Mouse (Mus musculus) gastrocnemius, postnatal 4 days (tissue): ENCODE results near the gene Trmt1. TPM values are rescaled to one million over a fixed set of nuclear protein-coding genes. Genes with fewer than 3 reads are reported as not detected.
"Not testable (repeated sequence)": the region's sequence is repeated elsewhere in the genome, so short reads cannot be mapped to it uniquely, and the experiment has no call there.

ENCODE experiments used
- DNase-seq, 2 experiments: peaks; one replicate each; pipeline ENCODE4 v3.0.0; 2021 to 2022; ENCODE audit warnings: low spot score in 2 of 2, mixed read lengths in 2 of 2
- total RNA-seq, 2 experiments: library from RNA; stranded (reverse); gene quantifications; 2 replicates each; pipeline ENCODE4 v1.2.3; 2021

Gene Trmt1
- total RNA-seq, 2 experiments from 2014 or later, result 50.5 to 53.8 TPM

DNA sequence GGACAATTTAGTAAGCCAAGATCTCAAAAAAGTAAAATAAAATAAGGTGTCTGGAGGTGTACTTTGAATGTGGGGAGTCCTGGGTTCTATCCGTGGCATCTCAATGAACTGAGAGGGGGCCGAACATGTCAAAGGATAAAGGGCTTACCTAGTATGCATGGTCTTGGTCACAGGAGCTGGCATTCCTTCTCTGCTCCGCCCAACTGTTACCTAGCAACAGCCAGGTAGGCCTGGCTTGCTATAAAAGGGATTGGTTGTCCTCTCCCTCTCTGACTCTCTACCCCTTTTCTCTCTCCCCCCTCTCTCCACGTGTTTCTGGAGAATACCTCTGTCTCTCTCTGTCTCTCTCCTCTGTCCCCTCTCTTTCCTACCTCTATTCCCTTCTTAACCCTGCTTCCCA, 28.4 kb upstream of the Trmt1 start:
- no peak for DNase-seq

DNA sequence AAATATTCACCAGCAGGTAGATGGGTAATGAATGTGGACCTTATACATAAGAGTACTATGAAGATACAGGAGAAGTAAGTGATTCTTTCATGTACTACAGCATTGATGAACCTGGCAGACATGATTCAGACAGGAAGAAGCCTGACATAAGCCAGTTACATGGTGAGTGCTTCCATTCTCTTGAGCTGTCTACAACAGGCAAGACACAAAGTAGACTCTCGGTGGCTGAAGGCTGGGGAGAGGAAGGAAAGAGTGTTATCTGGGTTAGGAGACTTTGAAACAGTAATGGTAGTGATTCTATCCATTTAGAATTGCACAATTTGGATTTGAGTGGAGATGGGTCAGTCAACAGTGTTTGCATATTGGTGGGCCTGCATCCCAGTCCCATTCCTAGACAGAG, 27.2 kb upstream of the Trmt1 start:
- no peak for DNase-seq

DNA sequence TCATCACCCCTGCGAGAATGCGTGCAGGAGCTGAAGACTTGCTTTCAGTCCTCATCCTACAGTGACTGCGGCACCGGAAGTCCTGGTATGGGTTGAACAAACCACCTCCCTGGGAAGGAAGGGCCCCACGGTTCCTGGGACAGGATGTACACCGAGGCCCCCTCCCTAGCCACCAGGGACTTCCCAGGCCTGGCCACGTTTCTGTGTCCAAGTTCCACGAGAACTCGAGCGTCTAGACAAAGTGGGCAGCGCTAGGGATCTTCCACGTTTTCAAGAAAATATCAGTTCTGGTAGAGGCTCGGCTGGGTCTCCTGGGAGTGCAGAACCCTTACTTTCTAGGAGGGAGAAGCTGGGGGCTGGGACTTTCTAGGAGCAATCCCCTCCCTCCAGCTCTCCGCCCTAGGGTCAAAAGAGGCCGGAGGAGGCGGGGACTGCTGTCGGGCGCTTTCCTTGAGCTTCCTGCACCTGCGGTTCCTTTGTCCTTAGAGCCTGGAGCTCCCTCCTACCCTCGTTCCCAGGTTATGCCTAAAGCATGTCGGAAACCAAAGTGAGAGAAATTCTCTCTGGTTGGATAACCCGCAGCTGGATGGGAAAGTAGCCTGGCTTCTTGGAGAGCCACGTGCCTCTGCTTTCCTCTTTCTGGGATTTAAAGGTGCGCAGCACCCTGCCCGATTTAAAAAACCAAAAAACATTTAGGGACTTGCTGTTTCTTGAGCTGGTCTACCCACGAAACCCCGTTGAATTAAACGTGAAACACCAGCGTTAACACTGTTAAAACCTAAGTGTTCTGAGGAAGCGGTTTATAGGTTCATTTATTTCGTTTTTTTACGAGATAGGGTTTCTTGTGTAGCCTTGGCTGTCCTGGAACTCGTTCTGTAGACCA, 25.9 kb upstream of the Trmt1 start:
- DNase-seq, result peak in 1 of 2 experiments; percentile 52

DNA sequence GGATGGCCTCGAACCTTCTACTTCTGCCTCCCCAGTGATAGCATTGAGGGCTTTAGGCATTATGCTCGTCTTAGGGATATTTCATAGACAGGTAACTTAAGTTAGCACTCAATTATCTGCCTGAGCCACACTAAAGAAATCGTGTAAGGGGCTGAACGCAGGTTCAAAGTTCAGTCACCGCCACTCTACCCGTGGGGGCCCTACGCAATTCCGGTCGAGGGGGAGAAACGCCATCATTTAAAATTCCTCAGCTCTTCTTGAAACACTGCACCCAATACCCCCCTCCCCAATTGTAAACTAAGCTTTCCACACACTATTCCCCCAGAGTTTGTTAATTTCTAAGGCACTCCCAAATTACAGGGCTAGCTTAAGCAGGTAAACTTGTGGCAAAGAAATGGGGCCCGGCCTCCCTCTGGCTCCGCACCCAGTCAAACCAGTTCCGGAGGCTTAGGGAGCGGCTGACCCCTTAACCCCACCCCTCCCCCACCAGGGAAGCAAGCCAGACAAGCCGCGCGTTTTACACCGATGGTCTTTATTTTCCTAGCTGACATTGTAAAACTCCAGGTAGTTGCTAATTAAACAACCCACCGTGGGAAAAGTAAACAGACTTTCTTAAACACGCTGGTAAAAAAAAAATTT, 25.2 kb upstream of the Trmt1 start:
- DNase-seq, result no peak

DNA sequence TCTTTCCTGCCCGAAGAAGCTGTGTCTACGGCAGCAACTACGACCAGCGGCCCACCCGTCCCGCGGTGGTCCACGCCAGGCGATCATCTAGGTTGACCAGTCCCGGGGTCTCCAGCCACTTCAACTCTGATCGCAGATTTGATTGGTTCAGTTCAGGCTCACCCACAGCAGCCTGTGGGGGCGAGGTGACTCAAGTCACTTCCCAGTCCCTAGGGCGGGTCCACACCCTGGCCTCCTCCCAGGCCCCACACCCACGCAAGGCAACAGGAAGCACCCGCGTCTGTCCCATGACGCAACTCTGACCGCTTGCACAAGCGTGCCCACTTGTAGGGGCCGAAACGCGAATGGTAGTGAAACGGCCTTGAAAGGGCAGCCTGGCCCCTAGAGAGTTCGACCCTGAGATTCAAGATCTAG, 24.6 kb upstream of the Trmt1 start:
- DNase-seq, result peak; percentile 60 to 84

DNA sequence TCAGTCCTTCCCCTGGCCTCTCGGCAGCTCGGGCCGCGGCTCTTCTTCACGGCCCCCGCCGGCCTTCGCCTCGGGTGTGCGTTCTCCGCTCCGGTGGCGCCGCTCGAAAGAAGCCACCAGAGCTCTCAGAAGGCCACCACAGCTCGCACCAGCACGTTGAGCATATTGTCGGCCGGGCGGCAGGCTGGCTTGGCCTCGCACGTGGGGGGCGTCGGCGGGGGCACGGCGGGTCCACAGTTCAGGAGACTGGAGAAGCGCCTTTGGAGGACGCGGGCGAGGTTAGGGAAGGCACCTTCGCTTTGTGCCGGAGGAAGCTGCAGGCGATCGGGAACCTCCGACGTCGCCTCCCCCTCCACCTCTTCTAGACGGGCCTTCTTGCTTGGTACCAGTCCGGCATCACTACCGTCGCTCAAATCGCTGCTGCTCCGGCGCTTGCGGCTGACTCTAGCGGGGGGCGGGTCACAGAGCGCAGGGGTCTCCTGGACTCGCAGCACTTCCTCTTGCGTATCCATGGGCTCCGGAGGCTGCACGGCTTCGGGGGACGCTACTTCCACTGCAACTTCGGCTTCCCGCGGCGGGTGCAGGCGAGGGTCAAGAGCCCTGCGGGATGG, 24.0 kb upstream of the Trmt1 start:
- DNase-seq, result peak in 1 of 2 experiments; percentile 62

DNA sequence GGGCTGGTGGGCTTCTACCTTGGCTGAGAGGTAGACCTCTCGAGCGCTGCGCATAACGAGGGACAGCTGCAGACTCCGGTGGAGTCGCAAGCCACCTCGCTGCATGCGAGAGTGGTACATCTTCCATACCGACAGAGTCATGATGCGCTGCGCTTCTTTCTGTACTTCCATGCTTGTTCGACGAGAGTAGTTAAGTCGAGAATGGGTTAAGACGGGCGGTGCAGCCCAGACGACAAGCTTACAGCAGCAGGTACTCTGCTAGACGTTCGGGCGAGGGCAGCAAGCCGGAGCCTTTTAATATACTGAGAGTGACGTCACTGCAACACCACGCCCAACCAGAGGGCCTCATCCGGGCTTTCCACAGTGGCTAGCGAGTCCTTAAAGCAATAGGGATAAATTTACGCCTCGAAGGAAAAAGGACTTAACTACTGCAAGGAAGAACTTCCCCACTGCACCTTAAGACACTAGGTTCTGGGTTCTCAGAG, 23.5 kb upstream of the Trmt1 start, which contains the start of gene Ier2:
Ier2 (minus strand) TSS at position 272 of the 485 bp plus-strand sequence.
- peak; percentile 80 to 91 for DNase-seq

DNA sequence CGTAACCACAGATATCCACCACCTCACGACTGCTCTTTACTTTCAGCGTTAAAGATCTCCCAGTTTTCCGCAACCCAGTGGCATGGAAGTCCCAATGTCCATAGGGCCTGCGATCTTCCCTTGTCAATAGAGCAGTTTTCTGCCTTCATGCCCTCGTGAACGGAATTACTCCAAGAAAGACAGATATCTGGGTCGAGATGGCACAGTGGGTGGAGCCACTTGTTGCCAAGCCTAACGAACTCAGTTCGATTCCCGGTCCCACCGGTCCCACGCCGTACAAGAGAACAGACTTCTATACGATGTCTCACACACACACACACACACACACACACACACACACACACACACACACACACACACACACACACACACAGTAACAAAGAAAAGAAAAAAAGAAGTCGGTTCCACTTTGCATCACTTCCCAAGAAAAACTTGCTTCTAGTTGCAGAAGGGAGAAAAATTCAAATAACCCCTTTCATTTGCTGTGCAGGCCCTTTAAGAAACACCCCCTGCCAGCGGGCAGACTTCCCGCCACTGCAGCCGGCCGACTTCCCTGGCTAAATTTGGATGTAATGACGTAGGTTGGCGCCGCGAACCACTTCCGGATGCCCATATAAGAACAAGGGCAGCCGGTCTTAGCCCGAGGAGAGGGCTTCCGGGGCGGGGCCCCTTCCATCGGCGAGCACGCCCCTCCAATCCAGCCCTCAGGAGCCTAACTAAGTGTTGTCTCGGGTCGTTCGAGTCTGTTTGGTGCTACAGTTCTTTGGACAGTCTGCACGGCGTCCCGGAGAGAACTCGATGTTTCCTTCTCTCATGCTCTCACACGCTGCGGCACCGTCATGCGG, 22.4 kb upstream of the Trmt1 start:
- peak; percentile 95 to 97 for DNase-seq

DNA sequence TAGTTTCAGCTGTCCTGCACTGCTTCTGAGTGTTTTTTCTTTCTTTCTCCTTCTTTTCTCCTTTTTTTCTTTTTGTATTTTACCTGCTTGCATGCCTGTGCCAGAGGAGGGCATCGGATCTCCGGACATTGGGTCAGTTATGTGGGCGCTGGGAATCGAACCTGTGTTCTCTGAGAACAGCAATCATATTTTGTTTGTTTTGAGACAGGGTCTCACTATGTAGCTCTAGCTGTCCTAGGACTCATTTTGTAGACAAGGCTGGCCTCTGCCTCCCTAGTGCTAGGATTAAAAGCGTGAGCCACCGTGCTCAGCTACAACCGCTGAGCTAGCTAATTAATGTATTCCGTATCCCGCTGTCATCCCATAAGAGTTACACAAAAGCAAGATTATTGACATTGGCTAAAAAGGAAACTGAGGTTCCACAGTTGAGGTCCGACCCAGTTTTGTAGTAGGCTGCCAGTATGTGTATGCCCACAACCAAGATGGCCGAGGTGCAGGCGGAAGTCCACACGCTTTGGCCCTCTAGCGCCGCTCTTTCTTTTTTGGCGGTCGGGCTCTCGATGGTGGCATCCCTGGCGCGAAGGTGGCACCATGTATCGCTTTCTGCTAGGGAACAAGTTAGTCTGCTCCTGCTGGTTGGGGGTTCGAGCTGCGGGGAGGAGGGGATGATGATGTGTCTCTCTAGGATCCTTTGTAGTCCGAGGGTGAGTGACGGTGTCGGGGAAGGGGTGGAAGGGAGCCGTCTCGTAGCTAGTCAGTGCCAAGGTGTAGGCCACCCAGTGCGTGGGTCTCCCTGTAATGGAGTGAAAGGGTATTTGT, 21.3 kb upstream of the Trmt1 start:
- DNase-seq, result peak; percentile 59 to 78

DNA sequence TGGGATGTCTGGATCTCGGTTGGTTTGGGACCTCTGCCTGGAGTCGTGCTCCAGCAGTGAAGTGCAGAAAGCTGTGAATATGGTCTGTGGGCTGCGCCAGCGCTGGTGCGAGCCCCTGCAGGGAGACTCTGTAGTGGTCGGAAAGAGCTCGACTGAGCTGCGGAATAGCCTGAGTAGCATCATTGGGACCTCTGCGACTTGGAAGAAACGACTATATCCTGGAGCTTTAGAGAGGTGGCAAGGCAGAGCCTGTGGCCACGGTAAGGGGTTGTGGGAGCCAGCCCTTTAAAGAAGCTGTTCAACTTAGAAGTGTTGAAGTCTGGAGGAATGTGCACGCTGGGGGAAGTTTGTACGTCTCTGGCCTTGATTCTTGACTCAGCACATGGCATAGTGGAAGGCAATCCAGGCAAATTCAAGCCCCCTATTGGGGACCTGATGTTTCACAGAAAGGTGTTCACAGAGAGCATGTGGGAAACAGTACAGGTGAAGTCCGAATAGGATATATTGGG, 20.7 kb upstream of the Trmt1 start:
- DNase-seq, result no peak

DNA sequence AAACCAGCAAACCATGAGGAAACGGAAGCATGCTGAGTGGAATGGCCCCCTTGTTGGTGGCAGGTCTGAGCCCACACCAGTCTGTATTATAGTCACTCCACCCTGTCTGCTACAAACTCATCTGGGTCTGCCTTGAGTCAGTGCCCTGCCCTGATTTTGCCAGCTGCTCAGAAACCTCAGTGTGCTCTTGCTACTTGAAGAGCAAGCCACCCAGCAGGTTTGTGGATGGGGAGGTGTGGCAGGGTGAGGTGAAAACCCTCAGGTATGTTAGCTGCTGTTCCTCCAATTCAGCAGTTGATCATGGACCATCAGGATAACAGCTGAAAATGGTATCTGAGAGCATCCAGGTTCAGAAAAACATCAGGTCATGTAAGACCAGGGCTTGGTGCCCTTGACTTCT, 18.0 kb upstream of the Trmt1 start:
- DNase-seq, result no peak

DNA sequence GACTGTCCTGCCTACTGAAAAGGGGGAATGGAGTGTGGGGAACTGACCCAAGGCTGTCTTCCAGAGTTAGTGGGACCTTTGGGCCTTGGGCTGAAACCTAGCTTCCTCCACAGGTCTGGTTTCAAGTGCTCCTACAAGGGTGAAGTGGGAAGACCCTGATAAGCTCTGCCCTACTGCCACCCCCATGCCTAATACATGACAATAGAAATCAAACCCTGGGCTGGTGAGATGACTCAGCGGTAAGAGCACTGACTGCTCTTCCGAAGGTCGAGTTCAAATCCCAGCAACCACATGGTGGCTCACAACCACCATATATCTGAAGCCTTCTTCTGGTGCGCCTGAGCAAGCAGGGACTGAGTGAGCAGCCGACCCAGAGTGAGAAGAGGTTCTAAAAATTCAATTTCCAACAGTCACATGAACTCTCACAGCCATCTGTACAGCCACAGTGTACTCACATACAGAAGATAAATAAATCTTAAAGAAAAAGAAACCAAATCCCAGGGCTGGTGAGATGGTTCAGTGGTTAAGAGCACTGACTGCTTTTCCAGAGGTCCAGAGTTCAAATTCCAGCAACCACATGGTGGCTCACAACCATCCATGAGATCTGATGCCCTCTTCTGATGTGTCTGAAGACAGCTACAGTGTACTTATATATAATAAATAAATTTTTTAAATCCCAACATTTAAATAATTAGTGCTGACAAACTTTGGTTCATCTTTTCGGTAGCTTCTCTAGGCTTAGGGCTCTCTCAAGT, 17.2 kb upstream of the Trmt1 start:
- no peak for DNase-seq

DNA sequence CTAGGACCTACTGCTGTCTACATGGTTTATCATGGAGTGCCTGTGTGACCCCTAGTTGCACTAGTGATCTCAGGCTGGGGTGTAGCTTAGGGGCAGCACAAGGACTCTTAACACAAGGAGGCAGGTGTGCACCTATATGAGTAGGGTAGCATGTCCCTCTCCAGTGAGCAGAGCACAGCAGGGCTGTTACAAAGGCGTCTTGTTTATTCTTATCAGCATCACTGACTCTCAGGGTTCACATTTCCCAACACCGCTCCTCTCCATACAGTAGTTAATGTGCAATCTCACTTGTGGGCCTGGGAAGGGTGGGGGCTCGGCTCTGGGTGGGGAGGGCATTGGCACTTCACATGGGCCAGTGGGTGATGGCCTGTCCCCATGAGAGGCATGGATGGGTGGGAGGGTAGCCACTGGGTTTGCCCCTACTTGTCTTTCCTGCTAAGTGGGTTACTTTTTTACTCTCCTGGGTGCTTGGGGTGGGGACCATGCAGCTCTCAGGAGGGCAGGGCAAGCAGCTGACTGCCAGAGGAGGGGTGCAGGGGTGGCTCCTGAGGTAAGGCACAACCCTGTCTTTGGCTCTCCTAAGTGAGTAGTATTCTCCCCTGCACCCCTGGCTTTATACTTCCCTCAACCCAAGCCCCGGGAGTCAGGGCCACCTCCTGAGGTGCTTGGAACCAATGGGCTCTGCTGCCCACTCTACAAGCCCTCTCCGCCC, 15.7 kb upstream of the Trmt1 start:
- not testable (repeated sequence) for DNase-seq

DNA sequence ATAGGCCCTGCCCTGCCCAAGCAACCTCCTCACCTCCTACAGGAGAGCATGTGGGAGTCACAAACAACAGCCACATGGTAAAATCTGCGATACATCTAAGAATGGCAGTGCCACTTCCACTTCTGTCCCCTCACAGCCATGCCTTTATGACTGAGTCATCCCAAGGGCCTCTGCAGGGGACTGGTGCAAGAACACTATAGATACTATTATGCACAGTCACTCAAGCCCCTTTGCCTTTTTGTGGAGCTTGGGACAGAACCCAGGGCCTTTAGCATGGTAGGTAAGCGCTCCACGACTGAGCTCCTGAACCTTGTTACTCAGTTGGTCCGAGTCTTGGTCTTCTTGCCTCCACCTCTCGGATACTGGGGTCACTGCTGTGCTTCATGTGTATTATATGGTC, 8.8 kb upstream of the Trmt1 start:
- DNase-seq, result no peak

DNA sequence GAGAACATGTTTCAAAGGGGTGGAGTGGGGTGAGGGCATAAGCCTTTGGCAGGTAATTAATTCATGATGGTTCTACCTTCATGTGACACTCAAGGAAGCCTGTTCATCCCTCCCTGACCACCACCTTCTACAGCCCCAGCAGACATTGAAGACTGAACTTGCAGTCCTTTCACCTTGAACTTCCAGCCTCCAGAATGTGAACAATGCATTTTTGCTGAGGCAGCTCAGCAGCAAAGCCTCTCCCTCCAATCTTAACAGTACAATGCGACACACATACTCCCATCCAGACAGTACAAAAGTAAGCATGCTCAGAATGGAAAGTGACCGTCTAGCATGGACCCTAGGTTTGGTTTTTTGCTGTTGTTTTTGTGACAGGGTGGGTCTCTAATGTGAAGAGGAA, 4.6 kb upstream of the Trmt1 start:
- no peak for DNase-seq

DNA sequence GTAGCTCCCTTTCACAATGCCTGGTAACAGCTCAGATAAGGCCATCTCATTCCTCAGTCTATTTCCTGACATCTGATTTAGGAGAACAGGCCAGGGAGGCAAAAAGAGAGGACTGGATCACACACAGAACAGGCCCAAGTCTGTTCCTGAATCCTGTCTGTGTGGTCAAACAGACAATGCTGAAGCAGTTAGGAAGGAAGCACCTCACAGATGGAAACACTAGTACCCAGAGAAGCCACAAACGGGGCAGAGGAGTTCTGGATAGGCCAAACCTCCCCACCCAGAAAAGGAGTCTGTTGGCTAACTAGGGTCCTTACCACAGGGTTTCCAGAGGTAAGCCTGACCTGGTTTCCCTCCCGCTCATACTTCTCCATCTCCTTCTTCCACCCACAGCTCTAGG, 3.9 kb upstream of the Trmt1 start:
- no peak for DNase-seq

DNA sequence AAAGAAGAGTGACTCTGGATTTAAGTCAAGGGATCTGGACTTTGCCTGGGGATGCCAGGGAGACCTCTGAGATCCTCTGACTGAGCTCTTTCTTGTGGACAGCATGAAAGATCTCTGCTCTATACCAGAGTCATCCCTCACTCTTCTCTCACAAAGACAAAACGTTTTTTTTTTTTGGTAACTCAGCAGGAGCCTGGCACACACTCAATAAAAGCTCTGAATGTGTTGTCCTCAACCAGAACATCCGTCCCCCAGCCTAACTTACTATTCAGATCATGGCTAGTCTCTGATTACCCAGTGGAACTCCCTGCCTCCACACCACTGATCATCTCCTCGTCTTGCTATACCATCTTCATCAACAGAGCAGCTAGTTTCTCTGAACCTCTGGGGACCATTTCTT, 1.6 kb upstream of the Trmt1 start:
- no peak for DNase-seq

DNA sequence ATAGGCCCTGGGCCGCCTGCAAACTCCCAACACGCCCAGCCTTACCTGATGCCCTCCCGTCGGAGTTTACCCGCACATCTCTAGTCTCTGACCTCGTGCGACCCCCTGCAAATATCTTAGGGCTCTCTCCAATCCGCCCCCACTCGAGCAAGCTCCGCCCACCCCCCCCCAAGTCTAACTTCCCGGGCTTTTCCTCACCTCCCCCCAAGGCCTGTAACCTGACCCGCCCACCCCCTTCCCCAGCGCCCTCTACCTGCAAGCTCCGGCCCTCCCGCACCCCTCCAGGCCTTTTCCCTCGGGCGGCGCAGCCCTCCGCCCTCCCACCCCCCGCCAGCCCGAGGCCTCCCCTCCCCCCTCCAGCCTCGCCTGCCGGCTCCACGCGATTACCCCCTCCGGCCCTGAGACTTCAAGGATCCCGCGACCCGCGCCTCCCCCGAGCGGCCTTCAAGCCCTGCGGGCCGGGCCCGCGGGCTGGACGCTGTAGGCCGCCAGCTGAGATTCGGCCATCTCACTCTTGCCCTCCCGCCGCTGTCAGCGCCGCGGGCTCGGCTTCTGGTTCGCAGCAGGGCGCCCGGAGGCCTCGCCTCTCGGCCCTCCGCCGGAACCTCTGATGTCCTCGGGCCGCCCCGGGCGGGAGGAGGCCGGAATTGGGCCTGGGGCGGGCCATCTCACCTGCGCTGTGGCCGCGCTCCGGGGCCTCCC, 1.0 kb downstream of the Trmt1 start:
- DNase-seq, result no peak
